Mouse (Mus musculus): ENCODE measurements at regions not wholly inside any gene's neighbourhood (a gene's known extent, or its start where the extent isn't known, plus 50 kb on each side); places are given as distances from the start of the nearest gene placed in this dataset.

DNA sequence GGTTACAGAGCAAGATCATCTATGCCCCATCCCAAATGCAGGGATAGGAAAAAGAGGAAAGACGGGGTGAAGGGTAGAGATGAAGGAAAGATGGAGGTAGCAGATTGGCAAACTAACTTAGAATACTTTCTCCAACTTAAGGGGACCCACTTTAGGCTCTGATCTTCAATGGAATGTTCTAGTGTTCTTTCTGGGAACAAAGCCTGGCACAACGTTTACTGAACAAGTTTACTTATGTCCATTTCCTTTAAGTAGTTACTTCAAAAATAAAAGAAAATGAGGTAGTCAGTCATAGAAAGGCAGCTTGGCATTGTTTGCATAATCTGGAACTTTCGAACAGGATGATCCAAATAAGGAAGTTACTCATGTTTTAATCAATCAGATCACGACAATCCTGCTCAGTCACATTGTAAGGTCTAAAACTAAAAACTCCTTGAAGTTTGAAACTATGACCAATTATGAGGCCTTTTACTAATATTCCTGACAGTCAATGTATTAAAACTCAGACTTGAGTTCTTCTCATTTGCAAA lies 441.7 kb upstream of the Tbl1xr1 start:
- no peak overlapping the region for H3K27ac ChIP-seq
- no peak overlapping the region for H3K4me3 ChIP-seq
- no peaks in the 10 kb centered on the region for H3K9me3 ChIP-seq
- no peaks in the 10 kb centered on the region for H3K36me3 ChIP-seq
- no peak for ATAC-seq (ENCODE audit: insufficient number of reproducible peaks, insufficient read depth, low FRiP score, low TSS enrichment)
- no peak overlapping the region for H3K4me2 ChIP-seq (replicated peaks)
- H3K27me3 ChIP-seq: no peaks in the 10 kb centered on the region
- H3K9ac ChIP-seq: no peak overlapping the region
- WGBS: 86% methylated on average over 4 of the region's 4 CpGs
- H3K4me1 ChIP-seq: no peaks in the 10 kb centered on the region

GRCm38 (mm10) chr3:21638886-21639285 lies 437.6 kb upstream of the Tbl1xr1 start:
- no peaks in the 10 kb centered on the region for H3K4me1 ChIP-seq
- no peak overlapping the region for H3K9ac ChIP-seq
- H3K27ac ChIP-seq: no peak overlapping the region
- 83% methylated on average over 5 of the region's 5 CpGs for WGBS
- no peaks in the 10 kb centered on the region for H3K36me3 ChIP-seq
- no peaks in the 10 kb centered on the region for H3K27me3 ChIP-seq
- H3K4me2 ChIP-seq (replicated peaks): no peak overlapping the region
- H3K4me3 ChIP-seq: no peak overlapping the region
- ATAC-seq (ENCODE audit: insufficient number of reproducible peaks, insufficient read depth, low FRiP score, low TSS enrichment): no peak
- no peaks in the 10 kb centered on the region for H3K9me3 ChIP-seq

- H3K9me3 ChIP-seq: no peaks in the 10 kb centered on the region
- no peaks in the 10 kb centered on the region for H3K27me3 ChIP-seq
- no peak overlapping the region for H3K4me3 ChIP-seq
- no peaks in the 10 kb centered on the region for H3K36me3 ChIP-seq
- no peak overlapping the region for H3K9ac ChIP-seq
- WGBS: 40% methylated on average over 5 of the region's 5 CpGs
- no peak overlapping the region for H3K4me2 ChIP-seq (replicated peaks)
- ATAC-seq (ENCODE audit: insufficient number of reproducible peaks, insufficient read depth, low FRiP score, low TSS enrichment): no peak
- H3K4me1 ChIP-seq: no peaks in the 10 kb centered on the region
- no peak overlapping the region for H3K27ac ChIP-seq
These were observed 436.9 kb upstream of the Tbl1xr1 start for GRCm38 (mm10) chr3:21639576-21639975.

GRCm38 (mm10) chr3:21644086-21644485 lies 432.4 kb upstream of the Tbl1xr1 start:
- 57% methylated on average over 2 of the region's 2 CpGs for WGBS
- H3K27ac ChIP-seq: no peak overlapping the region
- no peaks in the 10 kb centered on the region for H3K27me3 ChIP-seq
- no peak for ATAC-seq (ENCODE audit: insufficient number of reproducible peaks, insufficient read depth, low FRiP score, low TSS enrichment)
- no peaks in the 10 kb centered on the region for H3K36me3 ChIP-seq
- H3K4me1 ChIP-seq: no peaks in the 10 kb centered on the region
- H3K9ac ChIP-seq: no peak overlapping the region
- H3K4me2 ChIP-seq (replicated peaks): no peak overlapping the region
- no peak overlapping the region for H3K4me3 ChIP-seq
- no peaks in the 10 kb centered on the region for H3K9me3 ChIP-seq

GRCm38 (mm10) chr3:21645268-21645667 lies 431.2 kb upstream of the Tbl1xr1 start:
- Histone ChIP-seq H3K27ac (no peak overlapping the region), H3K36me3 (no peaks in the 10 kb centered on the region), H3K4me1 (no peaks in the 10 kb centered on the region), H3K4me3 (no peak overlapping the region), H3K4me2 (replicated peaks) (no peak overlapping the region), H3K9me3 (no peaks in the 10 kb centered on the region), H3K9ac (no peak overlapping the region), H3K27me3 (no peaks in the 10 kb centered on the region)
- no peak for ATAC-seq (ENCODE audit: insufficient number of reproducible peaks, insufficient read depth, low FRiP score, low TSS enrichment)
- 51% methylated on average over 1 of the region's 1 CpGs for WGBS

DNA sequence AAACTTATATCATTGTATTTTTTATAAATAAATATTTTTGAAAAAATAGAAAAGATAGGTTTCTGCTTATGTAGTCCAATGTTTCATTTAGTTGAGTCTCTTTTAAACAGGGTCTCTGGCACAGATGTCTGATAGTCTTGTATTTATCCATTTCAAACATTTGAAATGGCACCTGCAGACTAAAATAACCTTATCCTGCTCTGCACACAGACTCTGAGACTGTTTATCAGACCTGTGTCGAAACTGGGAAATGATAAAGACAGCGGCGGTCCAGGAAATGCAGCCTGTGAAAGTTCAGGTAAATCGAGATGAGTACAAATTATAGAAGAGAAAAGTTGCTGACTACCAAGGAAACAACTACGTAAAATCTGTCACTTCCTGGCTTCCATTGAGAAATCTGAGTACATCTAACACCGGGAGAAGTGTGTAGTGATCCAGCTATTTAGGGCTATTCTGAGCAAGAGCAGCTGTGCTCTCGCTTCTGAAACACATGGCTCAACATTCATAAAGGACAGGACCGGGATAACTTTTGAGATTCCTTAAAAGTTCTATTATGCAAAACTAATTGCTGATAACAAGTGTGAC lies 426.5 kb upstream of the Tbl1xr1 start:
- Histone ChIP-seq H3K4me2 (replicated peaks) (no peak overlapping the region), H3K9ac (no peak overlapping the region), H3K9me3 (no peaks in the 10 kb centered on the region), H3K4me3 (no peak overlapping the region), H3K27me3 (no peaks in the 10 kb centered on the region), H3K4me1 (no peaks in the 10 kb centered on the region), H3K27ac (no peak overlapping the region), H3K36me3 (no peaks in the 10 kb centered on the region)
- 69% methylated on average over 8 of the region's 8 CpGs for WGBS
- no peak for ATAC-seq (ENCODE audit: insufficient number of reproducible peaks, insufficient read depth, low FRiP score, low TSS enrichment)

- Histone ChIP-seq H3K36me3 (no peaks in the 10 kb centered on the region), H3K27me3 (no peaks in the 10 kb centered on the region), H3K4me1 (no peaks in the 10 kb centered on the region), H3K9ac (no peak overlapping the region), H3K9me3 (no peaks in the 10 kb centered on the region), H3K4me2 (replicated peaks) (no peak overlapping the region), H3K4me3 (no peak overlapping the region), H3K27ac (no peak overlapping the region)
- 88% methylated on average over 2 of the region's 2 CpGs for WGBS
- ATAC-seq (ENCODE audit: insufficient number of reproducible peaks, insufficient read depth, low FRiP score, low TSS enrichment): no peak
These were observed 421.2 kb upstream of the Tbl1xr1 start for GRCm38 (mm10) chr3:21655301-21655700.

GRCm38 (mm10) chr3:21667349-21668143 lies 408.9 kb upstream of the Tbl1xr1 start:
- Histone ChIP-seq H3K4me2 (replicated peaks) (no peak overlapping the region), H3K9ac (no peak overlapping the region), H3K4me3 (no peak overlapping the region), H3K4me1 (no peaks in the 10 kb centered on the region), H3K36me3 (no peaks in the 10 kb centered on the region), H3K27ac (no peak overlapping the region), H3K27me3 (no peaks in the 10 kb centered on the region), H3K9me3 (no peaks in the 10 kb centered on the region)
- no peak for ATAC-seq (ENCODE audit: insufficient number of reproducible peaks, insufficient read depth, low FRiP score, low TSS enrichment)
- 44% methylated on average over 5 of the region's 5 CpGs for WGBS

DNA sequence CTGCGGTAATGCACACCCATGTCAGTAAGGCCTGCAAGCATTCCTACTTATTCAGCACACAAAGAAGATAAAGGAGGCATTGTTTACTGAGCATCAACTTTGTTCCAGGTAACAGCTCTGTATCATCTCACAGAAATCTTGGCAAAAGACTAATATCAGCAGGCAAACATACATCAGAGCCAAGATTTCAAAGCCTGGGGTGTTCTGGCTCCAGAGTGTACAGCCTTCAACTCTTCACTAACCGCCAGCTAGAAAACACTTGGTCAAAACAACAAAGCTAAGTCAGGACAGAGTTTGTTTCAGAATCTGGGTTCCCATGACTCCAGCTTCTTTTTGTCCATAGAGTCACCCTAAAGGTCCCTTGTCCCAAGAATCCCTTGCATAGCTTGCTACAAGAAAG lies 404.6 kb upstream of the Tbl1xr1 start:
- Histone ChIP-seq H3K27ac (no peak overlapping the region), H3K9ac (no peak overlapping the region), H3K4me2 (replicated peaks) (no peak overlapping the region), H3K9me3 (no peaks in the 10 kb centered on the region), H3K36me3 (no peaks in the 10 kb centered on the region), H3K4me3 (no peak overlapping the region), H3K4me1 (no peaks in the 10 kb centered on the region), H3K27me3 (no peaks in the 10 kb centered on the region)
- 71% methylated on average over 2 of the region's 2 CpGs for whole genome bisulfite sequencing
- no peak for ATAC-seq (ENCODE audit: insufficient number of reproducible peaks, insufficient read depth, low FRiP score, low TSS enrichment)

DNA sequence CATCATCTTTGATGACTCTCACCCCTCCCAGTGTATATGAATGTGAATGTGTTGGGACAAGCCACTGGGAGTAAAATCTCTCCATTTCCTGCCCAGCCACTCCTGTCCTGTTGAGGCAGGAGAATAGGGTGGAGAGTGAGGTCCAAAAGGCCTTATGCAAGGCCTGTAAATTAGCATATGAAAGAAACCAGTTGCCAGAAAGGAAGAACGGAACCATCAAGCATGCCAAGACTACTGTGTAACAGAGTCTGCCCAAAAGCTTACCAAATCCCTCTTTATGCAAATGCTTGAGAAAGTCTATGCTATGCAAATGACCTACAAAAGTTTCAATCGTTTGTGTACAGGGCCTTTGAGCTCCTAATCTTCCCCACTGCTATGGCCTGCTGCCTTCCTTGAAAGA lies 404.0 kb upstream of the Tbl1xr1 start:
- Histone ChIP-seq H3K36me3 (no peaks in the 10 kb centered on the region), H3K4me2 (replicated peaks) (no peak overlapping the region), H3K9me3 (no peaks in the 10 kb centered on the region), H3K27ac (no peak overlapping the region), H3K27me3 (no peaks in the 10 kb centered on the region), H3K9ac (no peak overlapping the region), H3K4me1 (no peaks in the 10 kb centered on the region), H3K4me3 (no peak overlapping the region)
- no peak for ATAC-seq (ENCODE audit: insufficient number of reproducible peaks, insufficient read depth, low FRiP score, low TSS enrichment)
- 78% methylated on average over 2 of the region's 2 CpGs for WGBS

GRCm38 (mm10) chr3:21673466-21673865 lies 403.0 kb upstream of the Tbl1xr1 start:
- Histone ChIP-seq H3K27ac (no peak overlapping the region), H3K4me2 (replicated peaks) (no peak overlapping the region), H3K9me3 (no peaks in the 10 kb centered on the region), H3K36me3 (no peaks in the 10 kb centered on the region), H3K9ac (no peak overlapping the region), H3K27me3 (no peaks in the 10 kb centered on the region), H3K4me1 (no peaks in the 10 kb centered on the region), H3K4me3 (no peak overlapping the region)
- 91% methylated on average over 2 of the region's 2 CpGs for WGBS
- no peak for ATAC-seq (ENCODE audit: insufficient number of reproducible peaks, insufficient read depth, low FRiP score, low TSS enrichment)

DNA sequence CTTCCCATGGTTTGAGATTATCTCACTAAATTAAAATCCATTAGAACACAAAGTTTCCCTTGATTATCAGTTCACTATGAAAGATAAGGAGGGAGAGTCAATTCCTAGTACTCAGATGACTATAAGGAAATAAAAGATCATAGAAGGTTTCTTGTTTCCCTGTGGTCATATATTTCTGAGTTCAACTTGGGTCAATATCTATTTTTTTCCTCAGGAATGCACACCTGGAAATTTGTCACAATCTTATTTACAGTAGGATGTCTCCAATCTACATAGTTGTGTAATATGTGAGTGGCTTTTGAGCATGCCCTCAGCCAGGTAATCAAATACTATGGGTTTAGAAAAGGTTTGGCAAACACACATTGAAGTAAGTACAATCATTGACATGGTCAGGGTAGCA lies 398.2 kb upstream of the Tbl1xr1 start:
- no peak for ATAC-seq (ENCODE audit: insufficient number of reproducible peaks, insufficient read depth, low FRiP score, low TSS enrichment)

More for the DNA sequence above, 398.2 kb upstream of the Tbl1xr1 start:
- no peaks in the 10 kb centered on the region for H3K9me3 ChIP-seq
- H3K4me3 ChIP-seq: no peak overlapping the region
- no peaks in the 10 kb centered on the region for H3K36me3 ChIP-seq
- no peaks in the 10 kb centered on the region for H3K27me3 ChIP-seq
- H3K27ac ChIP-seq: no peak overlapping the region
- H3K4me2 ChIP-seq (replicated peaks): no peak overlapping the region
- H3K9ac ChIP-seq: no peak overlapping the region
- H3K4me1 ChIP-seq: no peaks in the 10 kb centered on the region
